Mouse (Mus musculus): ENCODE measurements around the gene Gm7356.
"Not testable (repeated sequence)": the region's sequence is repeated elsewhere in the genome, so short reads cannot be mapped to it uniquely, and the experiment has no call there.

Gm7356 gene

DNA sequence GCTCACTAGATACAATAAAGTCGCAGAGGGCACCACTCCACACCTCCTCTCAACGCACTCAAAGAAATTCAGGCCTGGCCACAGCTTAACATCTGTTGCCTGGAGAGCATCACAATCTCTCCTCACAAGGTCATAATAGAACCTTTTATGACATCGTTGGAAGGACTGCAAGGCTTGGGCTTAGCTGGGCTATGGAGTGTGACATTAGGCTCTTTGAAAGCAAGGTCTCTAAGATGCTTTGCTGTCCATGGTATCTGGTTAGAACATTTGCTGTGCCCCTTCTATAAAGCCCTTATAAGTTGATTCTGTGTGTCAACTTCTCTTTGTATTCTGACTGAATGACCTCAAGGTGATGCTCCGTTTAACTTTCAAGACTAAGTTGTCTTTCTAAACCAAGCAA lies at the start of gene Gm7356:
Gene Gm7356 (minus strand): TSS at position 101 of the 400 bp plus-strand sequence.
- not testable (repeated sequence) for DNase-seq (ENCODE audit: low spot score in 2 of 2)

DNA sequence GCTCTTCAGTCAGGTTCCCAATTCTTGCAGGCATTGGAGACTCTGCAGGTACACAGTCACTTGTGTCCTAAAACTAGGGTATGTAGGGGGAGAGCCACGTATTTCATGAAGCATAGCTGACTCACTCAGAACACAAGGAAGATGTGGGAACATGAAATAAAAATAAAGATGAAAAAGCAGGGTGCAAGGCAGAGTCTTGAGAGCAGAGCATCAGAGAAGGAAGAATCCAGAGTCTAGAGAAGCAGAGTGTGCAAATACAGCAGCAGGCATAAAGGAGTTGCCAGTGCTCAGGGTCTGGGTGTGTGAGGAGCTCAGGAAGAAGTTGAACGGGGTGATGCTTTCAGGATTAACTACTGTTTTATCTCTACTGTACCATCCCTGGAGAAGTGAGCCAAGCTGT lies 38.4 kb upstream of the Gm7356 start:
- DNase-seq (ENCODE audit: low spot score in 2 of 2): not testable (repeated sequence)

DNA sequence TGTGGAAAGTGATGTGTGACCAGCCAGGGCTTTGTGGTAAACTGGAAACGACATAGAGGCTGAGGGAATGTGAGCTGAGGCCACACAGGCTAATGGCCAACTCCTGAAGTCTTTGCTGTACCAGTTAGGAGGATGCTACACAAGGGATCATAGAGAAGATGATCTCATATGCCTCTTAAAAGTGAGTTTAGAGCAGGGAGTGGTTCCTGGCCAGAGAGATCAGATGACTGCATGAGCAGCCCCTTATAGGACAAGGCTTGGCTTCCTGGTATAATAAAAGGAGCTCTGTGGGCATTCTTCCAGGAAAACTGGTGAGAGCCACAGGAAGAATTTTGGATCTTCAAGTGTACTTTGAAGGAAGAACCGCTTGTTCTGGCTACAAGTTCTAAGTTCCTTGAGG lies 33.5 kb upstream of the Gm7356 start:
- not testable (repeated sequence) for DNase-seq (ENCODE audit: low spot score in 2 of 2)

DNA sequence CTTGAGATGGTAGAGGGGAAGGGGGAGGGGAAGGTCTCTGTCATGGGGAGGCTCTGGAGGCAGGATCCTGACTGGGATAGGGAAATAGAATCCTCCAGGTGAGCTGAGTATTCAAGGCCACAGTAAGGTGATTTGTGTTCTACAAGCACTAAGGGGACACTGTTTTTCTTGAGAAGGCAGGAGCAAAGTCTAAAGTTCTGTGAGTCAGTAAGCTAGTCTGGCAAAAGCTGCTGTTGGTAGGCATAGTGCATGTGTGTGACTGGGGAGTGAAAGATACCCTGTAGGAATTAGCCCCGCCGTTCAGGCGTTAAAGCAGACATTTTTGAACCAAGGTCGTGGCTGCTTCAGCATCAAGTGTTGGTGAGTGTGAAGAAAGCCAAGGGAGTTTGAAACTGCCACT lies 32.6 kb upstream of the Gm7356 start:
- not testable (repeated sequence) for DNase-seq (ENCODE audit: low spot score in 2 of 2)

DNA sequence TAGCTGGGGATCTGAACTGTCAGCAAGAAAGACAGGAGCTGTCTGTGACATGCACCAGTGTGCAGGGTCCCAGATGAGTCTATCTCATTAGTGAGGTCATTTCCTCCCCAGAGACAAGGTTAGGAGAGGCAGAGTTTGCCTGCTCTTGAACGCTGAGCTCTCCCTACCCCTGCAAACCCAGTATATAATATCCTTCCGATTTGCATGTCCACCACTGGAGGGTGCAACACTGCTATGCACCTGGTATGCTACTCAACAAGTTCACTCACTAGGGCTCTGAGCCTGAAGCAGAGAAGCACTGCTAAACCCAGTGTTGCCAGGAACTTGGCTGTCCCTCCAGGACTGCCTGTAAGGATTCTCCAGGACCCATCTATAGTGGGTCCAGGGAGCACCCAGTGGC lies 10.1 kb downstream of the Gm7356 start:
- DNase-seq (ENCODE audit: low spot score in 2 of 2): not testable (repeated sequence)

DNA sequence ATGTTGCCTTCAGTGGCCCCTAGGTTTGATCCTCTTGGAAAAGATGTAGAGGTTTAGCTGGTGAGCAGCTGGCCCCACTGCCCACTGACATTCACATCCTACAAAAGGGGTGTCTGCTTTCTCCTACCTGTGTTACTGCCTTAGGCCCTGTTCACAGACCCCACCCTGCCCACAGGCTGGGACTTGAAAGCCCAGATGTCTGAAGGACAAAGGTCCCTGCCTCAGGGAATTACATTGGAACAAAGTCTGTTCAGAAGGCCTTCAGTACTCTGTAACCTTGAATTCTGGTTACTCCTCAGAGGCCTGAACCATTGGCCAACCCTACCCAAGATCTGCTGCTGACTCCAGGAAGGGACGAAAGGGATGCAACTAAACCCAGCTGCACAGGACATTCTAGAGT lies 15.8 kb downstream of the Gm7356 start:
- DNase-seq (ENCODE audit: low spot score in 2 of 2): no peak

DNA sequence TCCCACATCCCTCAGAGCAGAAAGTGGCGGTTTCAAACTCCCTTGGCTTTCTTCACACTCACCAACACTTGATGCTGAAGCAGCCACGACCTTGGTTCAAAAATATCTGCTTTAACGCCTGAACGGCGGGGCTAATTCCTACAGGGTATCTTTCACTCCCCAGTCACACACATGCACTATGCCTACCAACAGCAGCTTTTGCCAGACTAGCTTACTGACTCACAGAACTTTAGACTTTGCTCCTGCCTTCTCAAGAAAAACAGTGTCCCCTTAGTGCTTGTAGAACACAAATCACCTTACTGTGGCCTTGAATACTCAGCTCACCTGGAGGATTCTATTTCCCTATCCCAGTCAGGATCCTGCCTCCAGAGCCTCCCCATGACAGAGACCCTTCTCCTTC lies 32.7 kb downstream of the Gm7356 start:
- not testable (repeated sequence) for DNase-seq (ENCODE audit: low spot score in 2 of 2)

DNA sequence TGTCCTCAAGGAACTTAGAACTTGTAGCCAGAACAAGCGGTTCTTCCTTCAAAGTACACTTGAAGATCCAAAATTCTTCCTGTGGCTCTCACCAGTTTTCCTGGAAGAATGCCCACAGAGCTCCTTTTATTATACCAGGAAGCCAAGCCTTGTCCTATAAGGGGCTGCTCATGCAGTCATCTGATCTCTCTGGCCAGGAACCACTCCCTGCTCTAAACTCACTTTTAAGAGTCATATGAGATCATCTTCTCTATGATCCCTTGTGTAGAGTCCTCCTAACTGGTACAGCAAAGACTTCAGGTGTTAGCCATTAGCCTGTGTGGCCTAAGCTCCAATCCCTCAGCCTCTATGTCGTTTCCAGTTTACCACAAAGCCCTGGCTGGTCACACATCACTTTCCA lies 33.6 kb downstream of the Gm7356 start:
- DNase-seq (ENCODE audit: low spot score in 2 of 2): not testable (repeated sequence)

DNA sequence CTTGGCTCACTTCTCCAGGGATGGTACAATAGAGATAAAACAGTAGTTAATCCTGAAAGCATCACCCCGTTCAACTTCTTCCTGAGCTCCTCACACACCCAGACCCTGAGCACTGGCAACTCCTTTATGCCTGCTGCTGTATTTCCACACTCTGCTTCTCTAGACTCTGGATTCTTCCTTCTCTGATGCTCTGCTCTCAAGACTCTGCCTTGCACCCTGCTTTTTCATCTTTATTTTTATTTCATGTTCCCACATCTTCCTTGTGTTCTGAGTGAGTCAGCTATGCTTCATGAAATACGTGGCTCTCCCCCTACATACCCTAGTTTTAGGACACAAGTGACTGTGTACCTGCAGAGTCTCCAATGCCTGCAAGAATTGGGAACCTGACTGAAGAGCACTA lies 38.5 kb downstream of the Gm7356 start:
- not testable (repeated sequence) for DNase-seq (ENCODE audit: low spot score in 2 of 2)

DNA sequence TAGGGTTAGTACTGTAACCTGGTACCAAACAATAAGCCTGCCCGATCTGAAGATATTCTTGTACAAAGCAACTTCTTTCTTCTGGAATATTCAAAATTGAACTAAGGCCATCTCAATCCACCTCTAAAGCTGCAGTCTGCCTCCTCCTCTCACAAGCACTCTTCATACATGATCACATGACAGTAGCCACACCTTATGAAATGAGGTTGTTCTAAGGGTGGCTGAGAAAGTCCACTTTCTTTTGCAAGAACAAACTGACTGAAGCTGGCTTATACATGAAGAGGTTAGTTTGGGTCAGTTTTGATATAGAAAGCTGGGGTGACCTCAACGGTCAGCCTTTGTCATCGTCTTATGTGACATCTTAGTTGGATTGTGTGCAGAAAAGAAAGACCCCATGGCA lies 41.3 kb downstream of the Gm7356 start:
- DNase-seq (ENCODE audit: low spot score in 2 of 2): not testable (repeated sequence)

DNA sequence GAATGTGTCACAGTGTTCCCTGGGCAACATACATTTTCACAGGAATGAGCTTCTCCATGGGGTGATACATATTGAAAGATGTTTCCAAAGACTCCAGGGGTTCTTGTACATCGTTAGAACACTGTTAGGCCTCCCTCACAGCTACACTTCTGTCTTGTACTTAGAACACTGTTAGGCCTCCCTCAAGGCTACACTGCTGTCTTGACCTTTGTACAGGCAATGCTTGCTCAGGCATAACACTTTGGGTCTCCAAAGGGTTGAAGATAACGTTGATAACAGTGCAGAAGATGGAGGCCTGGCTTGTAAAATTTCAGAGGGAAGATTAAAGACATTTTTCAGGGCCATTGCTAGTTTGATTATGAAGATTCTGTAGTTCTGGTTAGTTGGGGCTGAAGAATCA lies 45.4 kb downstream of the Gm7356 start:
- not testable (repeated sequence) for DNase-seq (ENCODE audit: low spot score in 2 of 2)

DNA sequence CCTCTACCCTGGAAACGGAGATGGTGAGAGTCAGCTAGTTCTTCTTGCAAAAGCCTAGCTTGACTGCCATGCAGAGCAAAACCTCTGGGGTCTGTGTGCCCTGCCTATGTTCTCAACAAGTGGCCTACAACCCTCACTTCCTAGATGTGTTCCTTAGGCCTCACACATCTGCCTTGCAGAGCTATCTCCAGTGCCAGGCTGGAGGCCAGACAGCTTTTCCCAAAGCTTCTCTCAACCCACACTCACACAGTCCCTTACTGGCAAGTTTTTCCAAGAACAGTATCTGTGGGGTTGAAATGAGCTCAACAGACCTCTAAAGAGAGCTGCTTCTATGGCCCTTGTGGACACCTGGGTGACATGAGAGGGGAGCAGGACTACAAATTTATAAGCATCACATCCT lies 51.9 kb downstream of the Gm7356 start:
- not testable (repeated sequence) for DNase-seq (ENCODE audit: low spot score in 2 of 2)

Data from right cerebral cortex, postnatal 36 days (tissue).